Mouse (Mus musculus) liver, postnatal 0 days (tissue): ENCODE results near the gene Rbpj.

Experiments
- CTCF ChIP-seq: sonication (generic); IDR thresholded peaks from 2 replicates; pipeline ENCODE4 v1.5.1; 2016; ENCODE audit warnings: antibody characterized with exemption, low read depth
- EP300 ChIP-seq: IDR thresholded peaks from 2 replicates; pipeline ENCODE4 v1.6.1; 2016; ENCODE audit warnings: antibody characterized with exemption, low read depth, mild to moderate bottlenecking

- TF ChIP-seq EP300 (no peak), CTCF (no peak)
Measured at GRCm38 (mm10) chr5:53455459-53455858, 10.5 kb upstream of the Rbpj start.
